ENCODE assay signal across 12 mouse cellular contexts in the genomic region with DNA sequence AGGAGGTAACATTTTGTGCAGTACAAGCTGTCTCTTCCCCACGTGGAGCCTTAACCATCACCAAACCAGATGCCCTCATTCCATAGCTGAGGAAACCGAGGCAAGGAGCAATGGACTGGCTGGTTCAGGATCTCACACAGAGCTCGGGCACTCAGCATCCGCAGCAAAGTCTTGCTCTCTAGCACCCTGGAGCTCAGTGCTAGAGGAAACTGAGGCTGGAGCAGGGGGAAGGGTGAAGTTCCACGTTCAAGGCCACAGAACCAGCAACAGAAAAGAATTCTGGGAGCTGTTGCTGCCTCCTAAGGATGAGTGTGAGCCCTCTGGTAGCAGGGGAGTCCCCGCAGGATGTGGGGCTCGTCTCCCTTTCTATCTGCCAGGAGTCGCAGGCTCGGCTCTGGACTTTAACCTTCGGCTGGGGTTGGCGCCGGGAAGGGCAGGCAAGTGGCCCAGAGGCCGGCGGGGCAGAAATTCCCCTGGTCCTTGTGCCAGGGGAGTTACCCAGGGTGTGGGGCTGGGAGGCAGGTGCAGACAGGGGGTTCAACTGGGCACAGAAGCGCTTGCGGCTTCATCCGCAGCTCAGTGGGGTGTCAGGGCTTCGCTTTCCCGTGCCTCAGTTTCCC. TPM values are rescaled to one million over a fixed set of nuclear protein-coding genes. Genes with fewer than 3 reads are reported as not detected.
DNase-seq lines count a peak whose midpoint lies in the region; ATAC-seq and TF ChIP-seq lines count a peak whose summit lies in the region.
"Had no signal": no experiment of that assay in that cellular context is flagged by ENCODE, and none has a peak within 500 bp of the region (broad histone marks: within the 10 kb centered on the region; RNA-seq: fewer than 3 reads in every experiment).

No protein-coding gene starts in this region.

- no peak overlapping the region for H3K4me3 ChIP-seq in embryonic facial prominence, embryonic 11.5 days (ENCODE audit: low read depth, low read length)
- H3K4me3 ChIP-seq in embryonic facial prominence, embryonic 10.5 days, result no peak overlapping the region
- H3K4me3 ChIP-seq in kidney, postnatal 0 days (replicated peaks; ENCODE audit: low read depth, low read length), result no peak overlapping the region
- no peak overlapping the region for H3K4me3 ChIP-seq in stomach, embryonic 15.5 days (replicated peaks)
- H3K4me3 ChIP-seq: heart, embryonic 13.5 days; midbrain, embryonic 13.5 days had no signal

- ATAC-seq in embryonic facial prominence, embryonic 11.5 days (replicated peaks; ENCODE audit: insufficient number of reproducible peaks, low FRiP score, low TSS enrichment, low read depth), result 0 out of 2 replicates have a peak, but pooled peaks have one; percentile 30
- ATAC-seq in kidney, postnatal 0 days (replicated peaks; ENCODE audit: low FRiP score, low read depth), result peak; percentile 55; the same call in 1 of the 2 replicates
- ATAC-seq in stomach, embryonic 15.5 days (ENCODE audit: insufficient read depth, low FRiP score, low read depth), result 0 out of 2 replicates have a peak, but pooled peaks have one; percentile 3

- TF ChIP-seq CTCF in kidney, postnatal 0 days (IDR thresholded peaks at IDR 0.05; ENCODE audit: low read depth), result no peak

- H3K27me3 ChIP-seq in embryonic facial prominence, embryonic 11.5 days (ENCODE audit: control insufficient read depth, insufficient read depth, low read length), result peaks cover 5% of the 10 kb centered on the region
- H3K27me3 ChIP-seq in embryonic facial prominence, embryonic 10.5 days (replicated peaks; ENCODE audit: low read depth, poor library complexity, severe bottlenecking), result peaks cover 52% of the 10 kb centered on the region
- no peaks in the 10 kb centered on the region for H3K27me3 ChIP-seq in kidney, postnatal 0 days (ENCODE audit: insufficient read depth, low read length)
- peaks cover 7% of the 10 kb centered on the region; the same call in 1 of the 2 replicates for H3K27me3 ChIP-seq in stomach, embryonic 15.5 days (replicated peaks)

- DNase-seq in embryonic facial prominence, embryonic 11.5 days (ENCODE audit: low spot score), result no peak
- DNase-seq in embryonic facial prominence, embryonic 10.5 days (ENCODE audit: low spot score), result no peak
- DNase-seq in thymus, postnatal 0 days (ENCODE audit: low spot score), result peak; percentile 27
- no peak for DNase-seq in thymus, postnatal 25 days
- DNase-seq in kidney, postnatal 0 days (ENCODE audit: low spot score), result no peak
- no peak for DNase-seq in frontal cortex, postnatal 14 days (ENCODE audit: low spot score in 2 of 2)
- no peak for DNase-seq in ovary, postnatal 10 days (ENCODE audit: low spot score)

- H3K4me1 ChIP-seq in embryonic facial prominence, embryonic 11.5 days (ENCODE audit: control insufficient read depth, insufficient read depth, low read length), result no peaks in the 10 kb centered on the region
- H3K4me1 ChIP-seq in embryonic facial prominence, embryonic 10.5 days, result peaks cover 10% of the 10 kb centered on the region
- no peaks in the 10 kb centered on the region for H3K4me1 ChIP-seq in kidney, postnatal 0 days (replicated peaks; ENCODE audit: insufficient read depth, low read length)
- H3K4me1 ChIP-seq in stomach, embryonic 15.5 days, result peaks cover 10% of the 10 kb centered on the region

- no peak overlapping the region for H3K4me2 ChIP-seq in embryonic facial prominence, embryonic 11.5 days (ENCODE audit: low read depth, low read length)
- H3K4me2 ChIP-seq in kidney, postnatal 0 days (ENCODE audit: low read length), result no peak overlapping the region
- peak overlapping the region; percentile 28; the same call in 1 of the 2 replicates for H3K4me2 ChIP-seq in stomach, embryonic 15.5 days
- H3K4me2 ChIP-seq: heart, embryonic 13.5 days; midbrain, embryonic 13.5 days had no signal

- 26% methylated on average over 19 of the region's 19 CpGs for WGBS in embryonic facial prominence, embryonic 11.5 days
- 32% methylated on average over 19 of the region's 19 CpGs for WGBS in embryonic facial prominence, embryonic 10.5 days
- WGBS in kidney, postnatal 0 days, result 35% methylated on average over 19 of the region's 19 CpGs
- 37% methylated on average over 19 of the region's 19 CpGs for WGBS in stomach, embryonic 15.5 days

- H3K36me3 ChIP-seq in embryonic facial prominence, embryonic 11.5 days (replicated peaks; ENCODE audit: control insufficient read depth, insufficient read depth, low read depth, low read length), result no peaks in the 10 kb centered on the region
- H3K36me3 ChIP-seq in embryonic facial prominence, embryonic 10.5 days (replicated peaks), result no peaks in the 10 kb centered on the region
- H3K36me3 ChIP-seq in kidney, postnatal 0 days (ENCODE audit: insufficient read depth, low read length), result no peaks in the 10 kb centered on the region
- H3K36me3 ChIP-seq in stomach, embryonic 15.5 days, result no peaks in the 10 kb centered on the region
- H3K36me3 ChIP-seq: heart, embryonic 13.5 days; midbrain, embryonic 13.5 days had no signal

- H3K27ac ChIP-seq in embryonic facial prominence, embryonic 11.5 days (replicated peaks; ENCODE audit: low read depth, low read length), result no peak overlapping the region
- no peak overlapping the region for H3K27ac ChIP-seq in embryonic facial prominence, embryonic 10.5 days (replicated peaks)
- no peak overlapping the region for H3K27ac ChIP-seq in kidney, postnatal 0 days
- no peak overlapping the region for H3K27ac ChIP-seq in stomach, embryonic 15.5 days
- H3K27ac ChIP-seq: heart, embryonic 13.5 days; midbrain, embryonic 13.5 days had no signal

- no peaks in the 10 kb centered on the region for H3K9me3 ChIP-seq in embryonic facial prominence, embryonic 11.5 days (replicated peaks; ENCODE audit: control insufficient read depth, low read length)
- H3K9me3 ChIP-seq in embryonic facial prominence, embryonic 10.5 days, result no peaks in the 10 kb centered on the region
- no peaks in the 10 kb centered on the region for H3K9me3 ChIP-seq in kidney, postnatal 0 days (replicated peaks; ENCODE audit: low read length)
- H3K9me3 ChIP-seq in stomach, embryonic 15.5 days, result no peaks in the 10 kb centered on the region
- H3K9me3 ChIP-seq: heart, embryonic 13.5 days; midbrain, embryonic 13.5 days had no signal

- no peak overlapping the region for H3K9ac ChIP-seq in embryonic facial prominence, embryonic 11.5 days (replicated peaks; ENCODE audit: low read length)
- no peak overlapping the region for H3K9ac ChIP-seq in kidney, postnatal 0 days (ENCODE audit: low read depth, low read length)
- no peak overlapping the region for H3K9ac ChIP-seq in stomach, embryonic 15.5 days
- H3K9ac ChIP-seq: heart, embryonic 13.5 days had no signal

RNA-seq across cellular contexts. Expression of a gene that starts 8.8 kb away (rescaled TPM):
- not detected in 2 replicates for polyA plus RNA-seq in embryonic facial prominence, embryonic 11.5 days (2014; fragmentation: Nextera tagmentation; extraction: Ambion mirVana)
- not detected in 2 replicates for polyA plus RNA-seq in embryonic facial prominence, embryonic 10.5 days (2016; fragmentation: Nextera tagmentation; extraction: Ambion mirVana)
- polyA plus RNA-seq in thymus, postnatal 0 days (2015; fragmentation: Nextera tagmentation; extraction: Ambion mirVana), result not detected in 2 replicates
- not detected in 2 replicates for polyA plus RNA-seq in kidney, postnatal 0 days (2015; fragmentation: Nextera tagmentation; extraction: Ambion mirVana)
- polyA plus RNA-seq in stomach, embryonic 15.5 days (2015; fragmentation: Nextera tagmentation; extraction: Ambion mirVana), result 0.39 TPM in 1 of 2 replicates, not detected in the other
- polyA plus RNA-seq: heart, embryonic 13.5 days; spleen, adult 2 months had no signal

RNA-seq across cellular contexts. Expression of a gene that starts 18.1 kb away (rescaled TPM):
- not detected in 2 replicates for polyA plus RNA-seq in embryonic facial prominence, embryonic 11.5 days (2014; fragmentation: Nextera tagmentation; extraction: Ambion mirVana)
- polyA plus RNA-seq in embryonic facial prominence, embryonic 10.5 days (2016; fragmentation: Nextera tagmentation; extraction: Ambion mirVana), result not detected in 2 replicates
- polyA plus RNA-seq in thymus, postnatal 0 days (2015; fragmentation: Nextera tagmentation; extraction: Ambion mirVana), result 0.46 and 0.59 TPM in 2 replicates
- polyA plus RNA-seq in kidney, postnatal 0 days (2015; fragmentation: Nextera tagmentation; extraction: Ambion mirVana), result not detected in 2 replicates
- polyA plus RNA-seq in stomach, embryonic 15.5 days (2015; fragmentation: Nextera tagmentation; extraction: Ambion mirVana), result 0.09 TPM in 1 of 2 replicates, not detected in the other
- polyA plus RNA-seq: brain, embryonic 14.5 days had no signal

RNA-seq across cellular contexts. Expression of a gene that starts 20.4 kb away (rescaled TPM):
- 1.4 and 2.2 TPM in 2 replicates for polyA plus RNA-seq in embryonic facial prominence, embryonic 11.5 days (2014; fragmentation: Nextera tagmentation; extraction: Ambion mirVana)
- 1.7 TPM in 2 replicates for polyA plus RNA-seq in embryonic facial prominence, embryonic 10.5 days (2016; fragmentation: Nextera tagmentation; extraction: Ambion mirVana)
- polyA plus RNA-seq in thymus, postnatal 0 days (2015; fragmentation: Nextera tagmentation; extraction: Ambion mirVana), result 9.5 and 13.1 TPM in 2 replicates
- polyA plus RNA-seq in kidney, postnatal 0 days (2015; fragmentation: Nextera tagmentation; extraction: Ambion mirVana), result 3.5 and 3.8 TPM in 2 replicates
- 8.9 and 10.4 TPM in 2 replicates for polyA plus RNA-seq in stomach, embryonic 15.5 days (2015; fragmentation: Nextera tagmentation; extraction: Ambion mirVana)

RNA-seq across cellular contexts. Expression of a gene that starts 44.8 kb away (rescaled TPM):
- not detected in 2 replicates for polyA plus RNA-seq in embryonic facial prominence, embryonic 11.5 days (2014; fragmentation: Nextera tagmentation; extraction: Ambion mirVana)
- not detected in 2 replicates for polyA plus RNA-seq in embryonic facial prominence, embryonic 10.5 days (2016; fragmentation: Nextera tagmentation; extraction: Ambion mirVana)
- 0.10 and 0.14 TPM in 2 replicates for polyA plus RNA-seq in thymus, postnatal 0 days (2015; fragmentation: Nextera tagmentation; extraction: Ambion mirVana)
- polyA plus RNA-seq in kidney, postnatal 0 days (2015; fragmentation: Nextera tagmentation; extraction: Ambion mirVana), result 0.08 and 0.13 TPM in 2 replicates
- 0.64 and 1.1 TPM in 2 replicates for polyA plus RNA-seq in stomach, embryonic 15.5 days (2015; fragmentation: Nextera tagmentation; extraction: Ambion mirVana)
- polyA plus RNA-seq: heart, embryonic 13.5 days; midbrain, embryonic 13.5 days had no signal

RNA-seq across cellular contexts. Expression of a gene that starts 46.4 kb away (rescaled TPM):
- polyA plus RNA-seq in embryonic facial prominence, embryonic 11.5 days (2014; fragmentation: Nextera tagmentation; extraction: Ambion mirVana), result 1.1 and 1.7 TPM in 2 replicates
- polyA plus RNA-seq in embryonic facial prominence, embryonic 10.5 days (2016; fragmentation: Nextera tagmentation; extraction: Ambion mirVana), result 1.9 and 2.9 TPM in 2 replicates
- polyA plus RNA-seq in thymus, postnatal 0 days (2015; fragmentation: Nextera tagmentation; extraction: Ambion mirVana), result 2.6 and 4.2 TPM in 2 replicates
- polyA plus RNA-seq in kidney, postnatal 0 days (2015; fragmentation: Nextera tagmentation; extraction: Ambion mirVana), result 14.6 and 16.9 TPM in 2 replicates
- 24.3 and 24.6 TPM in 2 replicates for polyA plus RNA-seq in stomach, embryonic 15.5 days (2015; fragmentation: Nextera tagmentation; extraction: Ambion mirVana)

Comparison
In these comparisons a context has a peak if more than half of its experiments do, and no peak if none do; other contexts are left out.
1. ATAC-seq: peak in every context shown above with its lines; median percentile 55 in kidney, postnatal 0 days; 30 in embryonic facial prominence, embryonic 11.5 days; 3 in stomach, embryonic 15.5 days.